Mouse (Mus musculus): ENCODE data around the gene 2310022B05Rik.

GRCm38 (mm10) chr8:124703526-124703925, 40.4 kb upstream of the 2310022B05Rik start:
- no peak for TF ChIP-seq POLR2A (IDR thresholded peaks at IDR 0.05; ENCODE audit: extremely low read depth, insufficient read depth, low read length)
- no peak for TF ChIP-seq CTCF (IDR thresholded peaks at IDR 0.05; ENCODE audit: extremely low read depth, insufficient read depth, low read length)

Measured in cortical plate, adult 2 months (tissue).